Mouse (Mus musculus): Measurements from ENCODE around the gene Tesk2.

GRCm38 (mm10) chr4:116707666-116708065 lies 13.1 kb upstream of the Tesk2 start:
- TF ChIP-seq CTCF (IDR thresholded peaks at IDR 0.05; ENCODE audit: insufficient read depth, low read length), result no peak
- no peak for TF ChIP-seq POLR2A (IDR thresholded peaks at IDR 0.05; ENCODE audit: borderline replicate concordance, extremely low read depth, low read depth, low read length)

All from lung, adult 2 months (tissue).